Mouse (Mus musculus) lung, adult 2 months (tissue): ENCODE results near the gene Wnt6.
"Not testable (repeated sequence)": the region's sequence is repeated elsewhere in the genome, so short reads cannot be mapped to it uniquely, and the experiment has no call there.

Experiments
- CTCF ChIP-seq: fragments of 200-500 bp; IDR thresholded peaks from 2 replicates; pipeline ENCODE4 v1.5.1; 2011; ENCODE audit warnings: mild to moderate bottlenecking, low read length, control low read depth; ENCODE audit not compliant: insufficient read depth
- POLR2A ChIP-seq: fragments of 200-500 bp; IDR thresholded peaks from 2 replicates; pipeline ENCODE4 v1.6.1; 2011; ENCODE audit warnings: low read depth, mild to moderate bottlenecking, control low read depth, low read length, borderline replicate concordance; ENCODE audit errors: extremely low read depth

- not testable (repeated sequence) for TF ChIP-seq POLR2A, CTCF
These were observed 51.9 kb downstream of the Wnt6 start for GRCm38 (mm10) chr1:74823598-74823997.
